Mouse (Mus musculus): ENCODE results near the gene Zfand3. TPM values are rescaled to one million over a fixed set of nuclear protein-coding genes. Genes with fewer than 3 reads are reported as not detected.

Gene Zfand3
- polyA plus RNA-seq, 1 experiment from 2014 or later: 64.4 TPM

DNA sequence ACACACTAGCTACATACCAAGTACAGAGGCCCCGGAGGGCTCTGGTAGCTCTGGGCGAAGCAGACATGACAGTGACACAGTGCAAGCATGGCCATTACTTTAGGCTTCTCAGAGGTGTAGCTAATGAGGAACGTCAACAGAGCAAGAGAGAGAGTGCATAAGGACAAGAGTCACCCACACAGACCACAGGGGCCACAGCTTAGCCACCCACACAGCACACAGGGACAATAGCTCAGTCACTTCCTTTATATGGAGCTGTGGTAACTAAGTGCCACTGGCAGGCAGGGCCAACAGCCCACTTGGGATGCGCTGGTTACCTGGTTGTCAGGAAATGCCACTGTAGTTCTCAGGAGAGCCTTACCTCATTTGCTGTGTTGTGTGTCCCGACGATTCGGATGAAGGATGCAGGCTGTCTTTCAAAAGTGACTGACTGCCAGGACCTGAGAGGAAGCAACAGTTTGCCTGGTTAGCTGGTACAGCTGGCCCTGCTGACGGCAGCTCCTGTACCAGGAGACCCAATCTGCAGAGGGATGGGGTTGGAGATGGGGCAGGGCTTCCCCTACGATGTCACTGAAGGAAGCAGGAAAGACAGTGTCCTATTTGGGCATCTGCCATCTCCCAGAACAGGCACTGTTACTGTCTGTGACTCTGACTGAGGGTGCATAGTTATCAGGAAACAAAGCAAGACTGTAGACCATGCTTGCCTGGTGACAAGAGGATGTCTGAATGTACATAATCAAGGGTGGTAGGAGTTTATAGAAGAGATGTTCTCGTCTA lies 224.1 kb downstream of the Zfand3 start:
- Histone ChIP-seq H3K4me2 (no peak overlapping the region), H3K27me3 (replicated peaks) (no peaks in the 10 kb centered on the region), H3K36me3 (0 out of 2 replicates have a peak, but pooled peaks cover 4% of the 10 kb centered on the region), H3K27ac (ENCODE audit: poor library complexity, severe bottlenecking) (no peak overlapping the region), H3K4me3 (no peak overlapping the region), H3K9ac (no peak overlapping the region), H3K4me1 (replicated peaks) (peaks cover 40% of the 10 kb centered on the region), H3K9me3 (replicated peaks) (no peaks in the 10 kb centered on the region)
- 83% methylated on average over 10 of the region's 10 CpGs for WGBS
- ATAC-seq (ENCODE audit: insufficient number of reproducible peaks, low FRiP score): no peak

DNA sequence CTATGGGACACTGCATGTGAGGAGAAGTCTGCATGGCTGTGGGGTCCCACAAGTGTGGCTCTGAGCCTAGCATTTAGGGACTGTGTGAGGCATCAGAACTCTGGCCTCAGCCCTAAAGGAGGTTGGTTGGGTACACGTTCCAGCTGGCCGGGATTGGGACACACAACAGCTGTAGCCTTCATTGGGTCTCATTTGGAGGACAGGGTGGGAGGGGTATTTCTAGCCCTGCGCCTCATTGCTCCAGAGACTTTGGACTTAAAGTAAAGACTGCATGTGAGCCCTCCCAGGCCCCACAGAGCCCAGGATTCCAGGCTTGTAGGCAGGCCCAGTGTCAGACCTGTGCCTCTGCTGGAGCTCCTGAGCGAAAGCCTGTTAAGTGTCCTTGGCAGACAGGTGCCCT lies 225.9 kb downstream of the Zfand3 start:
- H3K27me3 ChIP-seq (replicated peaks): no peaks in the 10 kb centered on the region
- no peaks in the 10 kb centered on the region for H3K9me3 ChIP-seq (replicated peaks)
- ATAC-seq (ENCODE audit: insufficient number of reproducible peaks, low FRiP score): no peak
- H3K4me3 ChIP-seq: no peak overlapping the region
- no peak overlapping the region for H3K9ac ChIP-seq
- H3K4me1 ChIP-seq (replicated peaks): peaks cover 37% of the 10 kb centered on the region
- 0 out of 2 replicates have a peak, but pooled peaks cover 4% of the 10 kb centered on the region for H3K36me3 ChIP-seq
- whole genome bisulfite sequencing: 86% methylated on average over 4 of the region's 4 CpGs
- no peak overlapping the region for H3K27ac ChIP-seq (ENCODE audit: poor library complexity, severe bottlenecking)
- H3K4me2 ChIP-seq: no peak overlapping the region

DNA sequence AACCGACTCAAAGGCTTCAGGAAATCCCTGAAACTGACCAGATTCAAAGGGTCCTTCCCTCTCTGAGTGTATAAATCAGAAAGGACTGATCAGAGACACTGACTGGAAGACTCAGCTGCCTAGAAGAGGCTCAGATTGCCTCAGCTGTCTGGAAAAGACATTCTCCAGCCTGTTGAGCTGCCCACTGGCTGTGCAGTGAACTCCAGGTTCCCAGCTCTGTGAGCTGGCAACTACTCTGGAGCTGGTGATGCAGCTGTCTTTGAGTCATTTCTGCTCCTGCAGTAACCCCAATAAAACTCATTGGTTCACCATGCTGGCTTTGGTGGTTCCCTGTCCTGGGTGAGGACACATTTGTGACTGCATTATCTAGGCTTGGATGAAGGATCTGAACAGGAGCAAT lies 226.9 kb downstream of the Zfand3 start:
- WGBS: 87% methylated on average over 1 of the region's 1 CpGs

DNA sequence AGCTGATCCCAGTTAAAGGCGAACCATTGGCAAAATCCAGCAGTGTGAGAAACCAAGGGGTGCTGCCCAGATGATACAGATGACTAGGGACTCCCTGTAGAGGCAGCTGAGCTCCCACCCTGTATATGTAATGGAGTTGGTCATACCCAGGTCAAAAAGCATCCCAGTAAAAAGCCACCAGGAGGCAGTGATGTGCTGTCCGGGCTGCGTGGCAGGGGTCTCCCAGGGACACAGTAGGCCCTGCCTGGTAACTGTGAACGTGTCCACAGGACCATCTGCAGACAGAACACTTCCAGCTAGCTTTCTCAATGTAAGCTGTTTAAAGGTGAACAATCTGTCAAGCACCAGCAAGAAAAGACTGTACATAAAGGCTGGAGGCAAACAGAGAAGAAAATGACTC lies 228.2 kb downstream of the Zfand3 start:
- H3K9ac ChIP-seq: no peak overlapping the region
- H3K27ac ChIP-seq (ENCODE audit: poor library complexity, severe bottlenecking): no peak overlapping the region
- no peak for ATAC-seq (ENCODE audit: insufficient number of reproducible peaks, low FRiP score)
- WGBS: 57% methylated on average over 4 of the region's 4 CpGs
- H3K4me3 ChIP-seq: no peak overlapping the region
- 0 out of 2 replicates have a peak, but pooled peaks cover 4% of the 10 kb centered on the region for H3K36me3 ChIP-seq
- H3K4me2 ChIP-seq: no peak overlapping the region
- H3K9me3 ChIP-seq (replicated peaks): no peaks in the 10 kb centered on the region
- H3K27me3 ChIP-seq (replicated peaks): no peaks in the 10 kb centered on the region
- H3K4me1 ChIP-seq (replicated peaks): peaks cover 35% of the 10 kb centered on the region

More for the DNA sequence above, 226.9 kb downstream of the Zfand3 start:
- Histone ChIP-seq H3K4me1 (replicated peaks) (peaks cover 37% of the 10 kb centered on the region), H3K4me2 (no peak overlapping the region), H3K36me3 (0 out of 2 replicates have a peak, but pooled peaks cover 4% of the 10 kb centered on the region), H3K9me3 (replicated peaks) (no peaks in the 10 kb centered on the region), H3K9ac (no peak overlapping the region), H3K4me3 (no peak overlapping the region), H3K27me3 (replicated peaks) (no peaks in the 10 kb centered on the region), H3K27ac (ENCODE audit: poor library complexity, severe bottlenecking) (no peak overlapping the region)
- no peak for ATAC-seq (ENCODE audit: insufficient number of reproducible peaks, low FRiP score)

DNA sequence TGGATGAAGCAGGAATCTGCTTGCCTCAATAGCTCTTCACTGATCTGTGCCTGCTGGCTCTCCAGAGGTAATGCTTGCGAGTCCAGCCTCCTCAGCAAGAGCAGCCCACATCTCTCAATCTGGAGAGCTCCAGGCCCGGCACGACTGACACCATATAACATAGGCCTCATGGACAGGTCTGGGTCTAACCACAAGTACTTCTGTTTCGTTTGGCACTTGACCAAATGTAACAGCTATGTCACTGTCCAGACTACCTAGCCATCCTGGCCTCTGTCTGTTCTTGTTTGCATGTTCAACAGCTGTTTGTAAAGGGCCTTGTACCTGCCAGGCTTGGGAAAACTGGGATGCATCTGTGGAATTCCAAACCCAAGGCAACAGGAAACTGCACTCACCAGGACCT lies 230.8 kb downstream of the Zfand3 start:
- H3K4me1 ChIP-seq (replicated peaks): peaks cover 40% of the 10 kb centered on the region
- no peak overlapping the region for H3K27ac ChIP-seq (ENCODE audit: poor library complexity, severe bottlenecking)
- ATAC-seq (ENCODE audit: insufficient number of reproducible peaks, low FRiP score): 0 out of 2 replicates have a peak, but pooled peaks have one; percentile 54
- H3K27me3 ChIP-seq (replicated peaks): no peaks in the 10 kb centered on the region
- H3K4me2 ChIP-seq: no peak overlapping the region
- no peak overlapping the region for H3K9ac ChIP-seq
- WGBS: 41% methylated on average over 4 of the region's 4 CpGs
- no peaks in the 10 kb centered on the region for H3K9me3 ChIP-seq (replicated peaks)
- H3K36me3 ChIP-seq: no peaks in the 10 kb centered on the region
- no peak overlapping the region for H3K4me3 ChIP-seq

DNA sequence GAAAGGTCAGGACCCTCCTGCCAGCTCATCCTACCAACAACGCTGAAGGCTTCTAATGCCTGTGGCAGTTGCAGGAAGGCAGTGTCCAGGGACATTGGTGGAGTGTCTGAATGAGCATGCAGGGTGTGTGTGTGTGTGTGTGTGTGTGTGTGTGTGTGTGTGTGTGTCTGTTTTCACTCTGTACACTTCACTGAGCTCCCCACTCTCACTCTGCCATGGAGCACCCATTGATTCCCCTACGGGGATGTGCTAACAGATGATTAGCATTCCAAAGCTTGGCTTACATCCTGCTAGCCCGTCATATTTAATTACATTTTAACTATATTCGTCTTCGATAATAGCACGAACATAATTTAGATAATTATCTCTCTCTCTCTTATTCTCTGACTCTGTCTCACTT lies 232.1 kb downstream of the Zfand3 start:
- no peak overlapping the region for H3K27ac ChIP-seq (ENCODE audit: poor library complexity, severe bottlenecking)
- no peaks in the 10 kb centered on the region for H3K27me3 ChIP-seq (replicated peaks)
- H3K9me3 ChIP-seq (replicated peaks): no peaks in the 10 kb centered on the region
- 85% methylated on average over 6 of the region's 6 CpGs for WGBS
- H3K4me3 ChIP-seq: no peak overlapping the region
- no peak for ATAC-seq (ENCODE audit: insufficient number of reproducible peaks, low FRiP score)
- peaks cover 42% of the 10 kb centered on the region for H3K4me1 ChIP-seq (replicated peaks)
- H3K4me2 ChIP-seq: no peak overlapping the region
- no peak overlapping the region for H3K9ac ChIP-seq
- H3K36me3 ChIP-seq: no peaks in the 10 kb centered on the region

DNA sequence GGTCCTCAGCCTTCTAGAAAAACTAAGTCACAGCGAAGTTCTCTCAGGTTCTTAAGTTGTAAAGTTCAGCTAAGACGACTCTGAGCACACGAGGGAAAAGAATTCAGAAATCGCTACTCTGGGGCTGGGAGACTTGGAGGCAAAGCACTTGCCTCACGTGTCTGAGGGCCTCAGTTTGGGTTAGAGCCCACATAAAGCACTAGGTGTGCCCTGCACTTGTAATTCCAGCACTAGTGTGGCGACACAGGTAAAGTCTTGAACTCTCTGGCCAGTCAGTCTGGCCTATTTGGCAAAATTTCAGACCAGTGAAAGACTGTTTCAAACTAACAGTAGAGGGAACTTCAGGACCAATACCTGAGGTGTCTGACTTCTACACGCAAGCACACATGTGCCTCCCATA lies 233.1 kb downstream of the Zfand3 start:
- H3K4me3 ChIP-seq: no peak overlapping the region
- H3K4me1 ChIP-seq (replicated peaks): peaks cover 42% of the 10 kb centered on the region
- H3K9me3 ChIP-seq (replicated peaks): no peaks in the 10 kb centered on the region
- H3K27ac ChIP-seq (ENCODE audit: poor library complexity, severe bottlenecking): no peak overlapping the region
- WGBS: 87% methylated on average over 7 of the region's 7 CpGs
- H3K27me3 ChIP-seq (replicated peaks): no peaks in the 10 kb centered on the region
- H3K36me3 ChIP-seq: no peaks in the 10 kb centered on the region
- no peak for ATAC-seq (ENCODE audit: insufficient number of reproducible peaks, low FRiP score)
- no peak overlapping the region for H3K9ac ChIP-seq
- H3K4me2 ChIP-seq: no peak overlapping the region

DNA sequence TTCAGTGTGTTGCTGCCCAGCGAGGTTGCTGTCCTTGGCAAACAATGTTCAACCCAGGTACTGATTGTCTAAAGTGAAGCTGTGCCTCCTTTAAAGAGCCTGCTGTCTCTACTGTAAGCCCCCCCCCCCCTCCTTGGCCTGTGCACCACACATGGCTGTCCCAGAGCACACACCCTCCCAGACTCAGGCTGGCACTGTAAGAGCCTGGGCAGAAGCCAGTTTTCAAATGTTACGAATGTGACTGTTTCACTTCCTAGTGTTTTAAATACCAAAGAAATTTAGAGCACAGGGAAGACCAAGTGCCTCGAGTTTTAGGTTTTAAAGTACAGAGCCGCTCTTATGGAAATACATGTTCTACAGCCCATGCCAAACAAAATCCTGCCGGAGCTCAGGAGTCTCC lies 234.9 kb downstream of the Zfand3 start:
- H3K27ac ChIP-seq (ENCODE audit: poor library complexity, severe bottlenecking): no peak overlapping the region
- ATAC-seq (ENCODE audit: insufficient number of reproducible peaks, low FRiP score): no peak
- H3K4me3 ChIP-seq: no peak overlapping the region
- no peaks in the 10 kb centered on the region for H3K36me3 ChIP-seq
- 83% methylated on average over 5 of the region's 5 CpGs for WGBS
- peaks cover 61% of the 10 kb centered on the region for H3K4me1 ChIP-seq (replicated peaks)
- H3K27me3 ChIP-seq (replicated peaks): no peaks in the 10 kb centered on the region
- no peak overlapping the region for H3K4me2 ChIP-seq
- H3K9me3 ChIP-seq (replicated peaks): no peaks in the 10 kb centered on the region
- no peak overlapping the region for H3K9ac ChIP-seq

DNA sequence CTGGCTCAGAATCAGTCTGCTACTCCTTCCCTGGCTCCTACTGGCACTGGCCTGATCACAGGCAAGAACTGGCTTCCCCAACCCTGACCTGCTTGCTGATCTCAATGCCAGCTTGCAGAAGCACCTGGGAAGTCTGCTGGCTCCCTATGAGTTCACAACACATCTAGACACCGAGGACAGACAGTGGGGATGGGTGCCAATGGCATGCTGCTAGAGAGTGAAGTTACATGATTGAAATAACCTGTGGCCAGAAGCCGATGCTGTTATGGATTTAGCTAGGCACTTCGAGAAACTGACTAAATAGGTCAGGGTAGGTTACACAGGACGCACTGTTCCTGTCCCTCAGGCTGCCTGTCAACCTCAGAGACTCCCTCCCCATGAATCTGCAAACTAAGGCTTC lies 236.1 kb downstream of the Zfand3 start:
- WGBS: 75% methylated on average over 4 of the region's 4 CpGs
- Histone ChIP-seq H3K4me1 (replicated peaks) (peaks cover 64% of the 10 kb centered on the region), H3K36me3 (no peaks in the 10 kb centered on the region), H3K9ac (no peak overlapping the region), H3K4me2 (no peak overlapping the region), H3K27me3 (replicated peaks) (no peaks in the 10 kb centered on the region), H3K9me3 (replicated peaks) (no peaks in the 10 kb centered on the region), H3K4me3 (no peak overlapping the region), H3K27ac (ENCODE audit: poor library complexity, severe bottlenecking) (no peak overlapping the region)
- no peak for ATAC-seq (ENCODE audit: insufficient number of reproducible peaks, low FRiP score)

DNA sequence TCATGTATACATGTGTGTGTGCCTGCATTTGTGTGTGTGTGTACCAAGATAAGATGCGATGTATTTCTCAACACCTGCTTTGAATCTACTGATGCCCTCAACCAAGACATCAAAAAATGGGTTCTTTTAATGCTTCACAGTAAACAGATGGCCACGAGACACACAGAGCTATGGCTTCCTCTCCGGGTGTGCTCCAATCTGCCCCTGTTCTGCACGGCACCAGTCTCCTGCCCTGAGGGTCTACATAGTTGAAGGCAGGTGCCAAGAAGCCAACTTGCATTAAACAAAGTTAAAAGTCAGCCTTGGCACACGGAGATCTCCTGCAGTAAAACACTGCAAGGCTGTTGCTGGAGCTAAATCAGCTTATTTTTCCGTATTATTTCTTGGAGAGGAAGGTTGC lies 236.5 kb downstream of the Zfand3 start:
- no peaks in the 10 kb centered on the region for H3K36me3 ChIP-seq
- ATAC-seq (ENCODE audit: insufficient number of reproducible peaks, low FRiP score): no peak
- H3K4me1 ChIP-seq (replicated peaks): peaks cover 64% of the 10 kb centered on the region
- WGBS: 87% methylated on average over 6 of the region's 6 CpGs
- H3K4me2 ChIP-seq: no peak overlapping the region
- no peak overlapping the region for H3K4me3 ChIP-seq
- no peak overlapping the region for H3K27ac ChIP-seq (ENCODE audit: poor library complexity, severe bottlenecking)
- no peaks in the 10 kb centered on the region for H3K9me3 ChIP-seq (replicated peaks)
- H3K9ac ChIP-seq: no peak overlapping the region
- no peaks in the 10 kb centered on the region for H3K27me3 ChIP-seq (replicated peaks)

DNA sequence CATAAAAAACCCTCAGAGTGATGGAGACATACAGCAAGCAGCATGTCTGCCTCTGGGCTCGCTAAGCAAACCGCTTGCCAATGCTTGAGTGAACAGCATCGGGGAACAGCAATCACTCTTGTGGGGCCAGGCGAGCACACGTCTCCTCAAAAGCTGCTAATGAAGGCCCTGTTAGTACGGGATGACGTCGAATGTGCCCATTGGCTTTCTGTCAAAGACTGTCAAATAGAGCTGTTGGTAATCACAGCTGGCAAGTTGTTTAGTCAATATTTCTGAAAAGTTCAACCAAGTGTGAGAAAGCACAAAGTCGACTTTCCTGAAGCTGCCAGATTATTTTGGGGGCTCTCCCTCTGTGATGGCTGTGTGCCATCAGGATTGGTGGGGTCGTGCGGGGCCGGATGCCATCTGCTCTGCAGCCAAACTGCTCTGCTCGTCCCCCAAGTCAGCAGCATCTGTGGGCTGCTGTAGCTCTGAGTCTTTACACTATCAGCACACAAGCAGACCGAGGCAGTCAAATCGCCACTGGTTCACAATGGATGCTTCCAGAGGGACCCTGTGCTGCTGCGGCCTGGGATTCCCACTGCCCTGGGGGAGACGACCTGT lies 237.3 kb downstream of the Zfand3 start:
- WGBS: 80% methylated on average over 17 of the region's 17 CpGs
- no peak overlapping the region for H3K4me2 ChIP-seq
- ATAC-seq (ENCODE audit: insufficient number of reproducible peaks, low FRiP score): no peak
- no peak overlapping the region for H3K4me3 ChIP-seq
- no peaks in the 10 kb centered on the region for H3K27me3 ChIP-seq (replicated peaks)
- peaks cover 66% of the 10 kb centered on the region for H3K4me1 ChIP-seq (replicated peaks)
- no peaks in the 10 kb centered on the region for H3K9me3 ChIP-seq (replicated peaks)
- H3K36me3 ChIP-seq: no peaks in the 10 kb centered on the region
- H3K9ac ChIP-seq: no peak overlapping the region
- H3K27ac ChIP-seq (ENCODE audit: poor library complexity, severe bottlenecking): no peak overlapping the region

Data from heart, embryonic 12.5 days (tissue).